In genomic region chr11:41157321-41157720, GRCm38 (mm10) we compare ENCODE assay signal across 31 mouse cellular contexts.
DNase-seq lines count a peak whose midpoint lies in the region; ATAC-seq and TF ChIP-seq lines count a peak whose summit lies in the region.
"Had no signal": no experiment of that assay in that cellular context is flagged by ENCODE, and none has a peak within 500 bp of the region (broad histone marks: within the 10 kb centered on the region; RNA-seq: fewer than 3 reads in every experiment).

No protein-coding gene starts in this region.

- peaks cover 19% of the 10 kb centered on the region for H3K4me1 ChIP-seq in midbrain, embryonic 10.5 days
- H3K4me1 ChIP-seq in midbrain, embryonic 11.5 days (ENCODE audit: control insufficient read depth, insufficient read depth, low read length) = peaks cover 5% of the 10 kb centered on the region; the same call in 1 of the 2 replicates
- no peaks in the 10 kb centered on the region for H3K4me1 ChIP-seq in kidney, adult 2 months (ENCODE audit: control insufficient read depth, insufficient read depth, low read length)
- H3K4me1 ChIP-seq: embryonic facial prominence, embryonic 13.5 days; kidney, embryonic 15.5 days; limb, embryonic 10.5 days; limb, embryonic 15.5 days had no signal

- no peaks in the 10 kb centered on the region for H3K36me3 ChIP-seq in midbrain, embryonic 10.5 days
- H3K36me3 ChIP-seq in midbrain, embryonic 11.5 days (ENCODE audit: control insufficient read depth, insufficient read depth, low read length) = no peaks in the 10 kb centered on the region
- H3K36me3 ChIP-seq in kidney, adult 2 months (ENCODE audit: control insufficient read depth, insufficient read depth, low read length) = no peaks in the 10 kb centered on the region
- H3K36me3 ChIP-seq: embryonic facial prominence, embryonic 13.5 days; kidney, embryonic 15.5 days; limb, embryonic 10.5 days; limb, embryonic 15.5 days; neural tube, embryonic 13.5 days had no signal

- H3K4me3 ChIP-seq in midbrain, embryonic 10.5 days = no peak overlapping the region
- H3K4me3 ChIP-seq in midbrain, embryonic 11.5 days (ENCODE audit: low read depth, low read length) = no peak overlapping the region
- no peak overlapping the region for H3K4me3 ChIP-seq in kidney, adult 2 months (ENCODE audit: insufficient read depth, low read depth, low read length)
- H3K4me3 ChIP-seq: embryonic facial prominence, embryonic 13.5 days; gastrocnemius, adult 2 months; kidney, embryonic 15.5 days; layer of hippocampus, adult 2 months; limb, embryonic 10.5 days; limb, embryonic 15.5 days; myocyte; neural tube, embryonic 13.5 days had no signal

- TF ChIP-seq POLR2A in kidney, adult 2 months (IDR thresholded peaks at IDR 0.05; ENCODE audit: low read depth, low read length) = no peak

- 96% methylated on average over 11 of the region's 11 CpGs for WGBS in midbrain, embryonic 10.5 days
- 93% methylated on average over 11 of the region's 11 CpGs for WGBS in midbrain, embryonic 11.5 days
- 91% methylated on average over 11 of the region's 11 CpGs for WGBS in kidney, adult 2 months

- H3K27me3 ChIP-seq in midbrain, embryonic 10.5 days (ENCODE audit: low read depth, poor library complexity, severe bottlenecking) = no peaks in the 10 kb centered on the region
- H3K27me3 ChIP-seq in midbrain, embryonic 11.5 days (ENCODE audit: control insufficient read depth, insufficient read depth, low read length) = no peaks in the 10 kb centered on the region
- H3K27me3 ChIP-seq in kidney, adult 2 months (replicated peaks; ENCODE audit: control insufficient read depth, insufficient read depth, low read length) = no peaks in the 10 kb centered on the region
- H3K27me3 ChIP-seq: embryonic facial prominence, embryonic 13.5 days; kidney, embryonic 15.5 days; limb, embryonic 15.5 days; neural tube, embryonic 13.5 days had no signal

- H3K27ac ChIP-seq in midbrain, embryonic 10.5 days (replicated peaks) = 0 out of 2 replicates have a peak overlapping the region, but pooled peaks have one; percentile 9
- no peak overlapping the region for H3K27ac ChIP-seq in midbrain, embryonic 11.5 days (ENCODE audit: low read depth, low read length)
- no peak overlapping the region for H3K27ac ChIP-seq in kidney, adult 2 months (ENCODE audit: insufficient read depth, low read depth, low read length)
- H3K27ac ChIP-seq: embryonic facial prominence, embryonic 13.5 days; gastrocnemius, adult 2 months; hindbrain, embryonic 14.5 days; kidney, embryonic 15.5 days; layer of hippocampus, adult 2 months; limb, embryonic 10.5 days; limb, embryonic 15.5 days; liver, embryonic 14.5 days; macrophage; neural tube, embryonic 13.5 days had no signal

- H3K9me3 ChIP-seq in midbrain, embryonic 10.5 days (replicated peaks) = no peaks in the 10 kb centered on the region
- no peaks in the 10 kb centered on the region for H3K9me3 ChIP-seq in midbrain, embryonic 11.5 days (ENCODE audit: control insufficient read depth, low read length)
- H3K9me3 ChIP-seq: embryonic facial prominence, embryonic 13.5 days; kidney, embryonic 15.5 days; limb, embryonic 10.5 days; limb, embryonic 15.5 days; neural tube, embryonic 13.5 days had no signal

- no peak for TF ChIP-seq CTCF in kidney, adult 2 months (conservative IDR thresholded peaks at IDR 0.05; ENCODE audit: insufficient read depth, insufficient read length, low read depth, low read length)

- no peak overlapping the region for H3K9ac ChIP-seq in midbrain, embryonic 11.5 days (ENCODE audit: low read length)
- H3K9ac ChIP-seq: embryonic facial prominence, embryonic 13.5 days; hindbrain, embryonic 14.5 days; kidney, embryonic 15.5 days; limb, embryonic 15.5 days; liver, embryonic 14.5 days; neural tube, embryonic 13.5 days had no signal

- no peak for DNase-seq in midbrain, embryonic 10.5 days (ENCODE audit: low spot score)
- no peak for DNase-seq in midbrain, embryonic 11.5 days (ENCODE audit: low spot score, missing footprints)
- peak; percentile 46 for DNase-seq in brain, adult 2 months (ENCODE audit: low read depth, low spot score)
- DNase-seq in cerebellum, adult 8-10 months = peak; percentile 28
- DNase-seq in cerebellum, postnatal 25 days = peak; percentile 40 to 44
- no peak for DNase-seq in liver
- no peak for DNase-seq in kidney, adult 2 months
- DNase-seq: adrenal gland, postnatal 10 days; B cell, adult 2 months; gastrocnemius, adult 2 months; gastrocnemius, postnatal 36 days; heart, adult 18-20 months; heart, postnatal 4 days; kidney, adult 11 months; lung, adult 2 months; lung, postnatal 10 days had no signal

- ATAC-seq in midbrain, embryonic 11.5 days (ENCODE audit: low FRiP score) = no peak
- ATAC-seq: activated CD4-positive, CD25-positive, alpha-beta regulatory T cell, adult 4 months; forebrain, embryonic 16.5 days; inflammation-experienced regulatory T-cells, adult 6 months; midbrain, embryonic 16.5 days had no signal

- no peak overlapping the region for H3K4me2 ChIP-seq in midbrain, embryonic 11.5 days
- H3K4me2 ChIP-seq: embryonic facial prominence, embryonic 13.5 days; heart, embryonic 11.5 days; hindbrain, embryonic 14.5 days; kidney, embryonic 15.5 days; limb, embryonic 15.5 days; neural tube, embryonic 13.5 days had no signal

Comparison
In these comparisons a context has a peak if more than half of its experiments do, and no peak if none do; other contexts are left out.
1. DNase-seq: peak in brain, adult 2 months (single experiment), cerebellum, adult 8-10 months (single experiment) and cerebellum, postnatal 25 days (2 of 2); none in midbrain, embryonic 10.5 days (single experiment), midbrain, embryonic 11.5 days (single experiment), liver (single experiment) and kidney, adult 2 months (single experiment).